Comparison of ENCODE assay signal across 8 mouse cellular contexts in genomic region chr11:69196766-69197165, GRCm38 (mm10). TPM values are rescaled to one million over a fixed set of nuclear protein-coding genes. Genes with fewer than 3 reads are reported as not detected.
A peak's percentile ranks its signal among the peaks of the same experiment; 100 is the strongest.
DNase-seq lines count a peak whose midpoint lies in the region; ATAC-seq and TF ChIP-seq lines count a peak whose summit lies in the region.

No protein-coding gene starts in this region.

- H3K36me3 ChIP-seq in heart, embryonic 12.5 days: no peaks in the 10 kb centered on the region
- H3K36me3 ChIP-seq in forebrain, postnatal 0 days (ENCODE audit: insufficient read depth): no peaks in the 10 kb centered on the region
- H3K36me3 ChIP-seq in limb, embryonic 13.5 days: no peaks in the 10 kb centered on the region

- 8% methylated on average over 5 of the region's 5 CpGs for WGBS in heart, embryonic 12.5 days
- WGBS in forebrain, postnatal 0 days: 4% methylated on average over 5 of the region's 5 CpGs
- 11% methylated on average over 5 of the region's 5 CpGs for WGBS in limb, embryonic 13.5 days

- peak overlapping the region; percentile 53; the same call in 1 of the 2 replicates for H3K9ac ChIP-seq in heart, embryonic 12.5 days
- H3K9ac ChIP-seq in forebrain, postnatal 0 days: peak overlapping the region; percentile 31; the same call in 1 of the 2 replicates
- peak overlapping the region; percentile 31; the same call in 1 of the 2 replicates for H3K9ac ChIP-seq in limb, embryonic 13.5 days

- H3K27ac ChIP-seq in heart, embryonic 12.5 days (ENCODE audit: poor library complexity, severe bottlenecking): no peak overlapping the region
- no peak overlapping the region for H3K27ac ChIP-seq in forebrain, postnatal 0 days (ENCODE audit: low read depth, low read length)
- H3K27ac ChIP-seq in limb, embryonic 13.5 days: no peak overlapping the region

- peak overlapping the region; percentile 66 for H3K4me2 ChIP-seq in heart, embryonic 12.5 days
- peak overlapping the region; percentile 47 for H3K4me2 ChIP-seq in forebrain, postnatal 0 days (ENCODE audit: low read depth)
- H3K4me2 ChIP-seq in limb, embryonic 13.5 days (replicated peaks): peak overlapping the region; percentile 58

- H3K4me3 ChIP-seq in heart, embryonic 12.5 days: peak overlapping the region; percentile 36
- H3K4me3 ChIP-seq in forebrain, postnatal 0 days (ENCODE audit: low read depth, low read length): peak overlapping the region; percentile 27
- H3K4me3 ChIP-seq in limb, embryonic 13.5 days: peak overlapping the region; percentile 29

- TF ChIP-seq CTCF in forebrain, postnatal 0 days (IDR thresholded peaks at IDR 0.05; ENCODE audit: low read depth): peak; percentile 47

- H3K9me3 ChIP-seq in heart, embryonic 12.5 days (replicated peaks): no peaks in the 10 kb centered on the region
- H3K9me3 ChIP-seq in forebrain, postnatal 0 days (ENCODE audit: low read length): no peaks in the 10 kb centered on the region
- H3K9me3 ChIP-seq in limb, embryonic 13.5 days: no peaks in the 10 kb centered on the region

- H3K4me1 ChIP-seq in heart, embryonic 12.5 days (replicated peaks): peaks cover 21% of the 10 kb centered on the region
- 0 out of 2 replicates have a peak, but pooled peaks cover 8% of the 10 kb centered on the region for H3K4me1 ChIP-seq in forebrain, postnatal 0 days (ENCODE audit: insufficient read depth)
- H3K4me1 ChIP-seq in limb, embryonic 13.5 days: peaks cover 12% of the 10 kb centered on the region

- no peak for DNase-seq in heart, postnatal 36 days
- peak; percentile 18 for DNase-seq in R1 (ENCODE audit: low read depth, low spot score)
- peak; percentile 19 for DNase-seq in forebrain, postnatal 0 days
- DNase-seq in gastrocnemius, postnatal 14 days: no peak
- no peak for DNase-seq in urinary bladder, adult 2 months (ENCODE audit: low spot score)
- DNase-seq in thymus, postnatal 25 days: no peak

- H3K27me3 ChIP-seq in heart, embryonic 12.5 days (replicated peaks): peaks cover 40% of the 10 kb centered on the region
- peaks cover 13% of the 10 kb centered on the region; the same call in 1 of the 2 replicates for H3K27me3 ChIP-seq in forebrain, postnatal 0 days (ENCODE audit: insufficient read depth, low read length)
- H3K27me3 ChIP-seq in limb, embryonic 13.5 days: peaks cover 58% of the 10 kb centered on the region

- intact Hi-C loops in heart, postnatal 36 days (cut with DNase I): no loop called here
- intact Hi-C loops in gastrocnemius, postnatal 14 days (cut with DNase I; ENCODE audit: low total_unique reads): loop anchor here (5.0 kb wide), 1 partner anchor 36 kb away; no protein-coding TSS in a partner anchor

- ATAC-seq in heart, embryonic 12.5 days (ENCODE audit: insufficient number of reproducible peaks, low FRiP score): no peak
- no peak for ATAC-seq in forebrain, postnatal 0 days
- no peak for ATAC-seq in limb, embryonic 13.5 days (ENCODE audit: low FRiP score, low read depth)

RNA-seq across cellular contexts. Expression of gene Alox8, which starts 0.9 kb away (rescaled TPM):
- 1.2 and 1.4 TPM in 2 replicates for polyA plus RNA-seq in heart, embryonic 12.5 days (2016; fragmentation: Nextera tagmentation; extraction: Ambion mirVana)
- total RNA-seq in heart, postnatal 36 days (2021): 1 to 10 TPM; 1.4 to 2.1 TPM
- total RNA-seq in forebrain, postnatal 0 days (2014; rRNA removed): 1.2 and 1.7 TPM in 2 replicates
- 0.34 and 0.54 TPM in 2 replicates for polyA plus RNA-seq in forebrain, postnatal 0 days (2015; fragmentation: Nextera tagmentation; extraction: Ambion mirVana)
- 0.08 and 0.09 TPM in 2 replicates for polyA plus RNA-seq in limb, embryonic 13.5 days (2015; fragmentation: Nextera tagmentation; extraction: Ambion mirVana)
- total RNA-seq in gastrocnemius, postnatal 14 days (2021): not detected
- polyA plus RNA-seq in urinary bladder, adult 2 months (2012; rRNA removed): 0.14 and 0.60 TPM in 2 replicates

RNA-seq across cellular contexts. Expression of gene Alox12b, which starts 40.0 kb away (rescaled TPM):
- not detected in 2 replicates for polyA plus RNA-seq in heart, embryonic 12.5 days (2016; fragmentation: Nextera tagmentation; extraction: Ambion mirVana)
- not detected for total RNA-seq in heart, postnatal 36 days (2021)
- total RNA-seq in forebrain, postnatal 0 days (2014; rRNA removed): 0.19 and 0.38 TPM in 2 replicates
- polyA plus RNA-seq in forebrain, postnatal 0 days (2015; fragmentation: Nextera tagmentation; extraction: Ambion mirVana): 0.15 and 0.46 TPM in 2 replicates
- 0.22 and 0.25 TPM in 2 replicates for polyA plus RNA-seq in limb, embryonic 13.5 days (2015; fragmentation: Nextera tagmentation; extraction: Ambion mirVana)
- not detected for total RNA-seq in gastrocnemius, postnatal 14 days (2021)
- 0.03 TPM in 1 of 2 replicates, not detected in the other for polyA plus RNA-seq in urinary bladder, adult 2 months (2012; rRNA removed)

RNA-seq across cellular contexts. Expression of gene Gucy2e, which starts 40.1 kb away (rescaled TPM):
- polyA plus RNA-seq in heart, embryonic 12.5 days (2016; fragmentation: Nextera tagmentation; extraction: Ambion mirVana): 0.15 and 0.17 TPM in 2 replicates
- 1 to 10 TPM; 1.5 to 1.7 TPM for total RNA-seq in heart, postnatal 36 days (2021)
- total RNA-seq in forebrain, postnatal 0 days (2014; rRNA removed): 0.67 and 0.77 TPM in 2 replicates
- 0.60 and 0.85 TPM in 2 replicates for polyA plus RNA-seq in forebrain, postnatal 0 days (2015; fragmentation: Nextera tagmentation; extraction: Ambion mirVana)
- polyA plus RNA-seq in limb, embryonic 13.5 days (2015; fragmentation: Nextera tagmentation; extraction: Ambion mirVana): 0.09 and 0.25 TPM in 2 replicates
- not detected for total RNA-seq in gastrocnemius, postnatal 14 days (2021)
- 0.01 and 0.03 TPM in 2 replicates for polyA plus RNA-seq in urinary bladder, adult 2 months (2012; rRNA removed)

Comparison
In these comparisons a context has a peak if more than half of its experiments do, and no peak if none do; other contexts are left out.
1. DNase-seq: peak in R1 (single experiment) and forebrain, postnatal 0 days (single experiment); none in heart, postnatal 36 days (0 of 2), gastrocnemius, postnatal 14 days (single experiment), urinary bladder, adult 2 months (single experiment) and thymus, postnatal 25 days (single experiment).
2. Peak in every context shown above with its lines, with median percentiles within 50 percentile points of each other: H3K4me2 ChIP-seq, H3K4me3 ChIP-seq and H3K9ac ChIP-seq.